Mouse (Mus musculus): ENCODE data around the gene Hnrnpll.

GRCm38 (mm10) chr17:80002385-80002852 is 59.7 kb downstream of the Hnrnpll start:
- TF ChIP-seq POLR2A (IDR thresholded peaks at IDR 0.05; ENCODE audit: low read depth, low read length) (no peak), CTCF (IDR thresholded peaks at IDR 0.05; ENCODE audit: extremely low read depth, insufficient read length, insufficient replicate concordance, low read depth, low read length) (no peak)

All from small intestine, adult 2 months (tissue).